Mouse (Mus musculus) midbrain, embryonic 15.5 days (tissue): ENCODE data around the gene Sigirr. TPM values are rescaled to one million over a fixed set of nuclear protein-coding genes. Genes with fewer than 3 reads are reported as not detected.
A peak's percentile ranks its signal among the peaks of the same experiment; 100 is the strongest.

ENCODE experiments used
- ATAC-seq: fragments of 200-750 bp; cut with Nextera tagmentation; replicated peaks from 2 replicates; pipeline ENCODE4 v1.8.0; 2017; ENCODE audit warnings: moderate TSS enrichment
- H3K27ac ChIP-seq: fragments of 300-500 bp; sonication (generic); 2 replicates; pipeline ENCODE4 v1.5.1; 2015; ENCODE audit warnings: mild to moderate bottlenecking, inconsistent platforms
- H3K27me3 ChIP-seq: fragments of 300-500 bp; sonication (generic); replicated peaks from 2 replicates; pipeline ENCODE4 v1.6.1; 2015; ENCODE audit warnings: inconsistent platforms
- H3K36me3 ChIP-seq: fragments of 300-500 bp; sonication (generic); replicated peaks from 2 replicates; pipeline ENCODE4 v1.6.1; 2015; ENCODE audit warnings: inconsistent platforms
- H3K4me1 ChIP-seq: fragments of 300-500 bp; sonication (generic); 2 replicates; pipeline ENCODE4 v1.6.1; 2015; ENCODE audit warnings: inconsistent platforms
- H3K4me2 ChIP-seq: fragments of 300-500 bp; sonication (generic); 2 replicates; pipeline ENCODE4 v1.6.1; 2015; ENCODE audit warnings: inconsistent platforms, mild to moderate bottlenecking, moderate library complexity
- H3K4me3 ChIP-seq: fragments of 300-500 bp; sonication (generic); 2 replicates; pipeline ENCODE4 v1.5.1; 2015; ENCODE audit warnings: mild to moderate bottlenecking, inconsistent platforms
- H3K9ac ChIP-seq: fragments of 300-500 bp; sonication (generic); 2 replicates; pipeline ENCODE4 v1.6.1; 2015; ENCODE audit warnings: mild to moderate bottlenecking, inconsistent platforms
- H3K9me3 ChIP-seq: fragments of 300-500 bp; sonication (generic); 2 replicates; pipeline ENCODE4 v1.6.1; 2016; ENCODE audit warnings: inconsistent platforms
- WGBS: fragments of 180-500 bp; shearing (Covaris S2); methylation state at CpG from one replicate; pipeline ENCODE4 v1.1.7; 2015; ENCODE audit warnings: mixed read lengths; 5-methylcytosine and 5-hydroxymethylcytosine counted together
- polyA plus RNA-seq: library from polyadenylated mRNA; unstranded; fragments of >200 nt; fragmentation: Nextera tagmentation; extraction: Ambion mirVana; gene quantifications from 2 replicates; pipeline ENCODE4 v1.2.1, GENCODE M21; 2015

Gene Sigirr
- polyA plus RNA-seq, 1 experiment from 2014 or later, result 2.3 TPM

DNA sequence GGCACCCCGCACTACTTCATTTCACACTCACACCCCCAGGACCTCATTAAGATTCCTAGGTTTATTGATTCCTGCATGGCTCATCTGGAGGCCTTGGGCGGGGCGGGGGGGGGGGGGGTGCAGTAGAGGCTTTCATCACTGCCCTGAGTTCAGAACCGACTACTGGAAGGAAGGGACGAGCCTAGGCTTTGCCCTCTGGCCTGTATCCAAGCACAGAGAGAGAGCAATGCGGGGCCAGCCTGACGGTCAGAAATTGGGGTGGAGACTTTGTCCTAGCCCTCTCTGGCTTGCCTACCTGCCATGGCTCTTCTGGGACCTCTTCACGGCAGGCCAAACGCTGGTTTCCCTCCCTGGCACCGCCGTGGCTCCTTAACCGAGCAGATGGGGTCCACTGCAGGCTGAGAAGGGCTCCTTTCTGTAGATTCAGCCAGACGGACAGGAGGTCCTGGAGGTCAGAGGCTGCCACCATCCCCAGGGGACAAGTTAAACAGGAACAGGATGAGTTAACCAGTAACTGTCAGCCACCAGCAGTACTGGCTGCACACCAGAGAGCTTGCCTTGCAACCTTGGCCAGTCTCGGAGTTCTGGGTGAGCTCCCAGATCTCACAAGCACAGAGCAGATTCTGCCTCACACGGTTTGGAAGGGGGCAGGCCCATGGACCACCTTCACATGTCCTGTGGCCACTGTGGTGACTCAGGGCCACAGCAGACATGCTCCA is 5.7 kb downstream of the Sigirr start:
- Histone ChIP-seq H3K4me2 (no peak overlapping the region), H3K9me3 (no peaks in the 10 kb centered on the region), H3K27me3 (peaks cover 28% of the 10 kb centered on the region), H3K9ac (no peak overlapping the region), H3K4me3 (no peak overlapping the region), H3K4me1 (peaks cover 8% of the 10 kb centered on the region), H3K36me3 (no peaks in the 10 kb centered on the region), H3K27ac (no peak overlapping the region)
- 69% methylated on average over 15 of the region's 15 CpGs for WGBS
- no peak for ATAC-seq

DNA sequence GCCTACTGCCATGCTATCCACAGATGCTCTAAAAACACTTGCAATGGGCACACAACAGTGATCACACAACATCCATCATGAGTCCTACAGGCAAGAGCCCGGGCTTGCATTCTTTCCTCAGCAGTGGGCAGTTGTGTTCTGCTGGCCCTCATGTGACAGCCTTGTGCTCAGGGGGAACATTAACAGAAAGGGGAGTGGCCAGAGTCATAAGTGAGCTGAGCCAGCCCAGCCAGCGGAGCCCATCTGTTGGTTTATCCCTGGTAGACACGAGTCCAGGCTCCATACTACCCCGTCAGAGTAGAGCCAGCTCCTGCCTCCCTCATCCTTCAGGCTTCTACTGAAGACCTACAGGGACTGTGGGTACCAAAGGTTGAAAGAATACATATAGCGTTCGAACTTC is 6.4 kb downstream of the Sigirr start:
- WGBS, result 88% methylated on average over 6 of the region's 6 CpGs
- Histone ChIP-seq H3K9ac (no peak overlapping the region), H3K36me3 (no peaks in the 10 kb centered on the region), H3K4me1 (peaks cover 4% of the 10 kb centered on the region; the same call in 1 of the 2 replicates), H3K4me3 (no peak overlapping the region), H3K27ac (no peak overlapping the region), H3K27me3 (peaks cover 28% of the 10 kb centered on the region), H3K9me3 (no peaks in the 10 kb centered on the region), H3K4me2 (no peak overlapping the region)
- ATAC-seq, result no peak

DNA sequence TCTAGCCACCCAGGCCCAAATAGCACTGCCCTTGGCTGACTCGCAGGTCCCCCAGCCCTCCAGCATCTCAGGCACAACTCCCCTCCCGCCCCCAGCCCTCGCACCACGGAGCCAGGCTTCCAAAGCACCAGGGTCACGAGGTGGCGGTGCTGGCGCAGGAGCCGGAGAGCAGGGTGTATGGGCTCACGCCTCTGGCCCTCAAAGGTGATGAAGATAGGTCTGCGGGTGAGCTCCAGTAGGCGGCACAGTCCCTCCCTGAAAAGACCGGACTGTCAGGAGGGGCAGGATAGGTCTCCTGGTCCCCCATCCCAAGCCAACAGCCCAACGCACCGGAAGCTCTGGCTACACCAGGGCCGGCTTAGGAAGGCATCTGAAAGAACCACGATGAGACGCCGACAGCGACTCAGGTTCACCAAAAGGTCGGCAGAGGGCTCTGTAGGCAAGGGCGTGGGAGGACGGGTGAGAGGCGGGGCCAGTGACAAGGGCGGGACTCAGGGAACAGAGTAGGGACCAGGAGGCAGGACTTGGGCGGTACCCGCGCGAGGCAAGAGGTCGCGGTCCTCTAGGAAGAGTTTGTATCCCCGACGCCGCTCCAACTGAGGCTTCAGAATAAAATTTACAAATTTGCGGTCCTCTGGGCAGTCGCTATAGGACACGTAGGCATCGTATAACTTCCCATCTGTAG is 8.2 kb downstream of the Sigirr start:
- ATAC-seq, result peak; percentile 85
- WGBS, result 6% methylated on average over 37 of the region's 37 CpGs

DNA sequence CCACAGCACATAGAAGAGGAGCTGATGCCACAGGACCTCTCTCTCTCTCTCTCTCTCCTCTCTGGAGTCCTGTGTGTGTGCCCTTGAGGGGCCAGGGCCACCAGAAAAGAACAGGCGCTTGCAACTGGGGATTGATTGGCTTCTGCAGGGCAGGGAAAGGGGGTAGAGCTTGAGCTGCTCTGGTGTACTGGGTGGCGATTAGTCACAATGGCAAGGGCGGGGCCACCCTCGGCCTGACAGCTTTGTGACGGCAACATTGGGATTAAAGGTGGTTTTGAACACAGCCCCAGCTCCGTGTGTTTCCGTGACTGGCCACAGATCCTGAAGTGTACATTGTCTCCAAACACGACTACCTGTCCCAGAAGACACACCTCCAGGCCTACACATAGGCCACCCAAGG is 10.1 kb downstream of the Sigirr start:
- Histone ChIP-seq H3K27me3 (peaks cover 35% of the 10 kb centered on the region), H3K4me2 (no peak overlapping the region), H3K9ac (no peak overlapping the region), H3K36me3 (no peaks in the 10 kb centered on the region), H3K4me1 (peaks cover 4% of the 10 kb centered on the region; the same call in 1 of the 2 replicates), H3K27ac (no peak overlapping the region), H3K4me3 (no peak overlapping the region), H3K9me3 (no peaks in the 10 kb centered on the region)
- 59% methylated on average over 8 of the region's 8 CpGs for WGBS
- ATAC-seq, result no peak

More for the DNA sequence above, 8.2 kb downstream of the Sigirr start:
- Histone ChIP-seq H3K27me3 (peaks cover 33% of the 10 kb centered on the region), H3K27ac (no peak overlapping the region), H3K9me3 (no peaks in the 10 kb centered on the region), H3K4me1 (peaks cover 4% of the 10 kb centered on the region; the same call in 1 of the 2 replicates), H3K4me3 (peak overlapping the region; percentile 9; the same call in 1 of the 2 replicates), H3K36me3 (no peaks in the 10 kb centered on the region), H3K4me2 (peak overlapping the region; percentile 42), H3K9ac (no peak overlapping the region)

DNA sequence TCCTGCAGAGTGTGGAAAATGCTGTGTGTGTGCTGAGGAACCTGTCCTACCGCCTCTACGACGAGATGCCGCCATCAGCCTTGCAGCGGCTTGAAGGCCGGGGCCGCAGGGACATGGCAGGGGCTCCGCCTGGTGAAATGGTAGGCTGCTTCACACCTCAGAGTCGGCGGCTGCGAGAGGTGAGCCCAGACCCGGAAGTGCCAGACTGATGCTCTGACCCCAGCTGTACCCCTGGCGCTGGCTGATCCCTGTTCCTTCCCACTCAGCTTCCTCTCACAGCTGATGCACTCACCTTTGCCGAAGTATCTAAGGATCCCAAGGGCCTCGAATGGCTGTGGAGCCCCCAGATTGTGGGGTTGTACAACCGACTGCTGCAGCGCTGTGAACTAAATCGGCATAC is 11.9 kb downstream of the Sigirr start:
- no peak for ATAC-seq
- Histone ChIP-seq H3K9me3 (no peaks in the 10 kb centered on the region), H3K4me1 (peaks cover 4% of the 10 kb centered on the region; the same call in 1 of the 2 replicates), H3K4me3 (no peak overlapping the region), H3K27ac (no peak overlapping the region), H3K36me3 (no peaks in the 10 kb centered on the region), H3K27me3 (peaks cover 35% of the 10 kb centered on the region), H3K4me2 (no peak overlapping the region), H3K9ac (no peak overlapping the region)
- 27% methylated on average over 18 of the region's 18 CpGs for WGBS

DNA sequence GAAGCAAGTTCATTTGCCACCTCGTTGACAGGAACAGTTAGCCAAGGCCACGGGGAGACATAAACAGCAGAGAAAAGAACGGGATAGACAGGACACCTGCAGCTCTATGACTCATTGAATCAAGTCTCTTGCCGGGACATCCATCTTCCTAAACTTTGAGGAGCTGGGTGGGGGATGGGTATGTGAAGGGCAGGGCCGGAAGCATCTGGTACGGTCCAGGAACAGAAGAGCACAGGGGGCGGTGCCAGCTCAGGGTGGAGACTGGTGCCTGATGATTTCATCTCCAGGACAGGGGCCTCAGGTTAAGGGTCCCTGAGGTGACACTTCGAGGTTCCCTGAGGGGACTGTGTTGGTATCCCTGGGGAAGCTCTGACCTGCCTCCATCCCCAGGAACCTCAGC is 12.5 kb downstream of the Sigirr start:
- H3K36me3 ChIP-seq, result no peaks in the 10 kb centered on the region
- WGBS, result 58% methylated on average over 8 of the region's 8 CpGs
- peaks cover 4% of the 10 kb centered on the region; the same call in 1 of the 2 replicates for H3K4me1 ChIP-seq
- no peak overlapping the region for H3K4me2 ChIP-seq
- no peak overlapping the region for H3K9ac ChIP-seq
- peaks cover 35% of the 10 kb centered on the region for H3K27me3 ChIP-seq
- no peak overlapping the region for H3K27ac ChIP-seq
- H3K4me3 ChIP-seq, result no peak overlapping the region
- ATAC-seq, result no peak
- no peaks in the 10 kb centered on the region for H3K9me3 ChIP-seq

DNA sequence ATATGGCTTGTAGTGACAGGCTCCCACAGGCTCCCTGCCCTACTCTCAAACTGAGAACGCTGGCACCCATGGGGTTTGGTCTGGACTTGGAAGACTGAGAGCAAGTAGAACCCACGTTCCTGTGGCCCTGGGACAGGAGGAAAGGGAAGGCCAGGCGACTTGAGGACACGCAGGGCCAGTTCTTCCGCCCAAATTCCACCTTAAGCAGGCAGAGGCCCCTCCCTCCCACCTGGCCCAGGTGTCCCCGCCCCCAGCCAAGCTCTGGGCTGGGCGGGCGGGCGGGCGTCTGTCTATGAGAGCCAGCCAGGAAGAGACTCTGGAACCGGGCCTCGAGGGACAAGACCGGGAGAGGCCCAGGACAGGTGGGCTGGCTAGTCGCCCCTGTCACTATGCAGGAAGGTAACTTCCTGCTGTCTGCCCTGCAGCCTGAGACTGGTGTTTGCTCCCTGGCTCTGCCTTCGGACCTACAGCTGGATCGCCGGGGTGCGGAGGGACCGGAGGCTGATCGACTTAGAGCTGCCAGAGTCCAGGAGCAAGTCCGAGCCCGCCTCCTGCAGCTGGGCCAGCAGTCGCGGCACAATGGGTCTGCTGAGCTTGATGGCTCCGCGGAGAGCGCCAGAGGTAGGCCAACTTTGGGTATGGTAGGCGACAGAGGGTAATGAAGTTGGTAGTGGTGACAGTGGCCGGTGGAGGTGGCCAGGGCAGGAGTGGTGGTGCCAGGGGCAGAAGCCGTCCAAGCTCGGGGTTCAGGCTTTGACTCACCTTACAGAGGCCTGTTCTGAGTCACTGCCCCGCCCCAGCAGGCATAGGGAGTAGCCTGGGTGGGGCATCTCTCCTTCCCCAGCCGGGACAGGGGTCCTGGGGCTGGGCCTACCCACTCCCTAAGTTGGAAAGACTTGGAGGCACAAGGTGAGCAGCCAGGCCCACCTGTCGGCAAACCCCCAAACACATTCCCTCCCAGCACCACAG is 20.6 kb downstream of the Sigirr start:
- no peak overlapping the region for H3K27ac ChIP-seq
- H3K27me3 ChIP-seq, result no peaks in the 10 kb centered on the region; the same call in 1 of the 2 replicates
- 30% methylated on average over 34 of the region's 34 CpGs for WGBS
- no peaks in the 10 kb centered on the region for H3K9me3 ChIP-seq
- ATAC-seq, result no peak
- H3K4me3 ChIP-seq, result no peak overlapping the region
- H3K4me2 ChIP-seq, result no peak overlapping the region
- H3K4me1 ChIP-seq, result no peaks in the 10 kb centered on the region
- no peak overlapping the region for H3K9ac ChIP-seq
- no peaks in the 10 kb centered on the region for H3K36me3 ChIP-seq

DNA sequence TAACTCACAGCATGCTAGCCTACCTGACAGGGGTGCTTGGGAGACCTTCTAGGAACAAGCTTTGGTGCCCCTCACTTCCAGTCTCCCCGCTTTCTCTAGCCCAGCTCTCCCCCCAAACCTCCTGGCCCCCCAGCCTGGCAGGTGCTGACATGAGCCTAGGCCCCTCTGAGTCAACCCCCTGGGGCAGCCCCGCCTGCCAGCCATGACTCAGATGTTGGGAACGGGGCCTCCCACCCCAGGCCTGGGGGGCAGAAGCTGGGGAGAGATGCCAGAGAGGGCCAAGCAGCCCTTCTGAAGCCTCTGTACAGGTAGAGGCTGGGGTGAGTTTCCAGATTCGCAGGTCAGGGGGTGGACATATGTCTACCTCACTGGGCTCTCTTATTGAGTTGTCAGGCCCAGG is 21.5 kb downstream of the Sigirr start:
- no peaks in the 10 kb centered on the region; the same call in 1 of the 2 replicates for H3K27me3 ChIP-seq
- ATAC-seq, result no peak
- WGBS, result 87% methylated on average over 4 of the region's 4 CpGs
- H3K4me1 ChIP-seq, result no peaks in the 10 kb centered on the region
- H3K36me3 ChIP-seq, result no peaks in the 10 kb centered on the region
- H3K27ac ChIP-seq, result no peak overlapping the region
- no peak overlapping the region for H3K4me2 ChIP-seq
- no peak overlapping the region for H3K4me3 ChIP-seq
- H3K9me3 ChIP-seq, result no peaks in the 10 kb centered on the region
- no peak overlapping the region for H3K9ac ChIP-seq

DNA sequence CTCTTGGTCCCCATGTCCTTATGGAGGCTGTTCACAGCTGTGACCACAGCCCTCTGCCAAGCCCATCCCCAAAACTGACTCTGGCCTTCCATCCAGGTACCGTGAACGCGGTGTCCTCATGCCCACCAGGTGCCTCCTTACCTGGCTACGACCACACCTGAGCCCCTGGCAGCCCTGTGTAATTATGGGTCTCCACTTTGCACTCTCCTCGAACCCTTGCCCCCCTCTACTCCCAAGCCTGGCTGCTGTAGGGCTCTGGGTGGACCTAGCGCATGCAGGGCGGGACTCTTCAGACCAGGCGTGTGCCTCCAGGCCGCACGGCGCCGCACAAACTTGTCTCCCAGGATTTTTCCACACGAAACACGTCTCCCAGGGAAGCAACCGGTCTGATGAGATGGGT is 22.5 kb downstream of the Sigirr start, which contains the start of gene Pkp3:
Gene Pkp3, plus strand, starts transcription at position 378 of the 400 bp plus-strand sequence.
- Histone ChIP-seq H3K4me2 (no peak within 1 kb of the TSS), H3K36me3 (no peaks in the 10 kb centered on the region), H3K27ac (no peak within 1 kb of the TSS), H3K9me3 (no peaks in the 10 kb centered on the region), H3K4me3 (no peak within 1 kb of the TSS), H3K4me1 (no peaks in the 10 kb centered on the region), H3K27me3 (no peaks in the 10 kb centered on the region; the same call in 1 of the 2 replicates), H3K9ac (no peak within 1 kb of the TSS)
- WGBS, result 88% methylated on average over 15 of the region's 15 CpGs
- ATAC-seq, result no peak

DNA sequence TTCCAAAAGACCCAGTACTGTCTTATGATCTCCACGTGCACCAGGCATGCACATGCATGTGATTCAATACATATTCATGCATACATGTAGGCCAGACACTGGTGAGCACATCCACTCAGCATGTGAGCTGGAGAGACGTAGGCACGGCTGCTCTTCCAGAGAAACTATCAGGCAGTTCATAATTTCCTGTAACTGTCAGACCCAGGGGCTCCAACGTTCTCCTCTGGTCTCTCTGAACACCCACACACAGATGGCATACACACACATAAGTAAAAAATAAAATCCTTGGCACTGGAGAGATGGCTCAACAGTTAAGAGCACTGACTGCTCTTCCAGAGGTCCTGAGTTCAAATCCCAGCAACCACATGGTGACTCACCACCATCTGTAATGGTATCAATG is 26.6 kb downstream of the Sigirr start:
- 81% methylated on average over 4 of the region's 4 CpGs for WGBS
- Histone ChIP-seq H3K36me3 (no peaks in the 10 kb centered on the region), H3K27ac (no peak overlapping the region), H3K4me1 (peaks cover 27% of the 10 kb centered on the region), H3K4me2 (no peak overlapping the region), H3K27me3 (no peaks in the 10 kb centered on the region), H3K9me3 (no peaks in the 10 kb centered on the region), H3K9ac (no peak overlapping the region), H3K4me3 (no peak overlapping the region)
- no peak for ATAC-seq

DNA sequence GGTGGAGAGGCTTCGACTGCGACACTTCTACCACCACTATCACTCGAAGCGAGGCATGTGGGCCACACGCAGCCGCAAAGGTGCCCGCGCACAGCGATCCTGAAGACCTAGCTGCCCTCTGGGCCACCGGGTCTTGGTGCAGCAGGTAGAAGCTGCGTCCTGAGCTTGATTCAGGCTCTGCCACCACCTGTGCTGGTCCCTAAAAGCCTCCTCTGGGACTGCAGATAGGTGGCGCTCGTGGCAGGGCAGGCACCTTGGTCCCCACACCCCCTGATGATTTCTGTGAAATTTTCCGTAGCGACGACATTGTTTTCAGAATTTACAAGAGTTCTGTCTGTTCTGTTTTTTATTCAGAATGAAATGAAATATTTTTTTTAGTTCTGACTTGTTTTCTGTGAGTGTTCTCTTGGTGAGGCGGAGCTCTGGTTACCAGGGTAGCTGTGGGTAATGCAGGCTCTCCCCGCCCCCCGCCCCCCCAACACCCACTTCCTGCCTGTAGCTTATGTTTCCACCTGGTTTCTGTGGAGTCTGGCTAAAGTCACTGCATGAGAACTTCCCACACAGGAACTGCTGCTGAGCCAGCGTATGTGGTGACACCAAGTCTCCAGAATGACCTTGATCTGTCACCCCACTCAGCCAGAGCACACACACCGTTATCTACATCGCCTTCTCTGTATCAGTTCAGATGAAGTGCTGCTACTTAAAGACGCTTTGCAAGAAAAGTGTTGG is 28.2 kb downstream of the Sigirr start:
- no peak overlapping the region for H3K4me2 ChIP-seq
- no peak overlapping the region for H3K9ac ChIP-seq
- no peaks in the 10 kb centered on the region for H3K9me3 ChIP-seq
- H3K27me3 ChIP-seq, result no peaks in the 10 kb centered on the region
- 42% methylated on average over 23 of the region's 23 CpGs for WGBS
- H3K4me1 ChIP-seq, result peaks cover 27% of the 10 kb centered on the region
- H3K27ac ChIP-seq, result no peak overlapping the region
- no peak overlapping the region for H3K4me3 ChIP-seq
- no peak for ATAC-seq
- peaks cover 14% of the 10 kb centered on the region; the same call in 1 of the 2 replicates for H3K36me3 ChIP-seq
